Mouse (Mus musculus) thymus, postnatal 14 days (tissue): ENCODE results near the gene Med13l.

ENCODE experiments used
- DNase-seq: peaks from one replicate; pipeline ENCODE4 v3.0.0; 2021

The Med13l gene

DNA sequence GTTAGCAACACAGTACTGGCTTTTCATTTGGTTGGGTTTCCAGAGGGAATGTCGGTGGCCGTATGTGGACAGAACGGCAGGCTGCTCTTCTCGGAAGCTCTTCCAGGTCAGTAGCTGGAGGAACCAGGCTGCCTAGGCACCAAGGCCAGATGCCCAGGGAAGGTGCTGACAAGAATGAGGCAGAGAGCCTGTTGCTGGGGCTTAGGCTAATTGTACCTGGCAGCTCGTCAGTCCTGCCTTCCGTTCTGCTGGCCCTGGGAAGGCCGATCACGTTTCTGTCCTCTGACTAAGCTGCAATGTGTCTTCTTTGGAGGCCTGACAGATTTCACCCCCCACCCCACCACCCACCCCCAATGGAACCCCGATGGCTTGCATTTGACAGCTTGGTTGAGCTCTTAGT is 251.9 kb downstream of the Med13l start:
- no peak for DNase-seq

DNA sequence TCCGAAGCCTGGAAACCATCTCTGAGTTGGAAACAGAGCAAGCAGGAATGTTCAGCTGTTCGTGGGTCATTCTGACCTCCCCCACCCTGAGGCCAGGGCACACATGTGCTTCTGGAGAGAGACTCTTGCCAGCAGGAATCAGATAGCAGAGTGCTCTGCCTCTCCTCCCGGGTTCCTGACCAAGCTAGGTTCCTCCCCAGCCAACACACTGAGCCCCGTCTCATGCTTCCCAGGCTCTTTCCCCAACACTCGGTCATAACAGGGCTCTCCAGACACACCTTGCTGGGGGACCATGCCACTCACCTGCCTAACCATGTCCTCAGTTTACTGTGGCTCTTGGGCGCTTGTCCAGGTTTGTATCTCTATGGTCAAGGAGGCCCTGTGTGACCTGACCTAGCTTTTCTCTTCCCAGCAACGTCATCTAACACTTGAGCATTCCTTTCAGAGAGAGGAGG is 252.5 kb downstream of the Med13l start:
- no peak for DNase-seq

DNA sequence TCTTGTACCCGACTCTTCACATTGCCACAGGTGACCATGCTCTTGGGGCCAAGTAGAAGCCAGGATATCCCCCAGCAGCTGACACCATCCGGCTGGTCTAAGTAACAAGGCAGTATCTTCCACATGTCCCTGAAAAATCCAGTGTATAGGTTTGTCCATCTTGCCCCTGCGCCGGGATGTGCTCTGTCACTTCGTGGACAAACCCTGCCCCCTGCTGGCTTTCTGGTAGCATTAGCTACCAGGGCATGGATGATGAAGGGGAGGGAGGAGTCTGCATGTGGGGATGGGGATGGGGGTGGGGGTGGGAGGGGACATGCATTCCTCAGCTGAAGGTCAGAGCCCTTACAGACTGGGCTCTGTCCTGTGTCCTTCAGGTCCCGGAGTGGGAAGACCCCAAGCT is 253.6 kb downstream of the Med13l start:
- peak; percentile 35 for DNase-seq
